ENCODE assay signal across 30 mouse cellular contexts in the genomic region with DNA sequence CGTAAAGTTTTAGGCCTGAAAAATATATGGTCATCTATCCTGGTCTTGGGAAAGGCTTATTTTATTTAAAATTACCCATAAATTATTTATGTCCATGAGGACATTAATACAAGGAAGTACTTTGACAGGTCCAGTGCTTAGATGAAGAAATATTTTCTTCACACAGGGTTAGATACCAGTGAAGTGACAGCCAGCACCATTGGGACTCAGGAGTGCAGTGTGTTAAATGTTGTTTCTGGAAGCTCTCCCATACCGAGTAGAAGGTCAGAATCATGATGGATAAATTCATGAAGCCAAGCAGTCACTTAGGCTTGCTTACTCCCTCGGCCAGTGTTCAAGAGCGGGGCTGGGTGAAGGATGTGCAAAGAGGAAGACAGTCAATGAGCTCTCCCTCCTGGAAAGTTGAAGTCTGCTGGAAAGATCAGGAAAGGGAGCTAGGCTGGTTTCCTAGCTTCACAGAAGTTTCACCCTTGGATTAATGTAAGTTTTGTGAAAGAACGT.
A peak's percentile ranks its signal among the peaks of the same experiment; 100 is the strongest.
DNase-seq lines count a peak whose midpoint lies in the region; ATAC-seq and TF ChIP-seq lines count a peak whose summit lies in the region.
"Had no signal": no experiment of that assay in that cellular context is flagged by ENCODE, and none has a peak within 500 bp of the region (broad histone marks: within the 10 kb centered on the region; RNA-seq: fewer than 3 reads in every experiment).

No protein-coding gene starts in this region.

- peak overlapping the region; percentile 1; the same call in 1 of the 2 replicates for H3K27ac ChIP-seq in kidney, embryonic 14.5 days (ENCODE audit: low read depth, low read length)
- no peak overlapping the region for H3K27ac ChIP-seq in limb, embryonic 14.5 days (replicated peaks; ENCODE audit: low read depth, low read length)
- no peak overlapping the region for H3K27ac ChIP-seq in stomach, embryonic 15.5 days
- H3K27ac ChIP-seq in forebrain, embryonic 13.5 days: no peak overlapping the region
- H3K27ac ChIP-seq: embryonic facial prominence, embryonic 12.5 days; forebrain, embryonic 15.5 days; hindbrain, embryonic 13.5 days; liver, embryonic 12.5 days; midbrain, embryonic 10.5 days; midbrain, embryonic 15.5 days; neural tube, embryonic 15.5 days had no signal

- WGBS in kidney, embryonic 14.5 days: 44% methylated on average over 5 of the region's 5 CpGs
- 48% methylated on average over 5 of the region's 5 CpGs for WGBS in limb, embryonic 14.5 days
- WGBS in stomach, embryonic 15.5 days: 59% methylated on average over 5 of the region's 5 CpGs
- 95% methylated on average over 5 of the region's 5 CpGs for WGBS in forebrain, embryonic 13.5 days

- peaks cover 7% of the 10 kb centered on the region; the same call in 1 of the 2 replicates for H3K4me1 ChIP-seq in kidney, embryonic 14.5 days (ENCODE audit: control insufficient read depth, insufficient read depth, low read length)
- H3K4me1 ChIP-seq in limb, embryonic 14.5 days (ENCODE audit: control insufficient read depth, insufficient read depth, low read length): 0 out of 2 replicates have a peak, but pooled peaks cover 9% of the 10 kb centered on the region
- no peaks in the 10 kb centered on the region for H3K4me1 ChIP-seq in stomach, embryonic 15.5 days
- no peaks in the 10 kb centered on the region for H3K4me1 ChIP-seq in forebrain, embryonic 13.5 days
- H3K4me1 ChIP-seq: embryonic facial prominence, embryonic 12.5 days; forebrain, embryonic 15.5 days; hindbrain, embryonic 13.5 days; liver, embryonic 12.5 days; midbrain, embryonic 15.5 days had no signal

- H3K36me3 ChIP-seq in kidney, embryonic 14.5 days (ENCODE audit: control insufficient read depth, insufficient read depth, low read length): no peaks in the 10 kb centered on the region
- H3K36me3 ChIP-seq in limb, embryonic 14.5 days (ENCODE audit: control insufficient read depth, insufficient read depth, low read length): no peaks in the 10 kb centered on the region
- H3K36me3 ChIP-seq in stomach, embryonic 15.5 days: no peaks in the 10 kb centered on the region
- no peaks in the 10 kb centered on the region for H3K36me3 ChIP-seq in forebrain, embryonic 13.5 days (ENCODE audit: poor library complexity, severe bottlenecking)
- H3K36me3 ChIP-seq: embryonic facial prominence, embryonic 12.5 days; forebrain, embryonic 15.5 days; hindbrain, embryonic 13.5 days; liver, embryonic 12.5 days; midbrain, embryonic 10.5 days; midbrain, embryonic 15.5 days; neural tube, embryonic 15.5 days had no signal

- no peaks in the 10 kb centered on the region for H3K9me3 ChIP-seq in kidney, embryonic 14.5 days (ENCODE audit: control insufficient read depth, low read length)
- no peaks in the 10 kb centered on the region for H3K9me3 ChIP-seq in limb, embryonic 14.5 days (ENCODE audit: control insufficient read depth, low read length)
- no peaks in the 10 kb centered on the region for H3K9me3 ChIP-seq in stomach, embryonic 15.5 days
- no peaks in the 10 kb centered on the region for H3K9me3 ChIP-seq in forebrain, embryonic 13.5 days (replicated peaks)
- H3K9me3 ChIP-seq: embryonic facial prominence, embryonic 12.5 days; forebrain, embryonic 15.5 days; hindbrain, embryonic 13.5 days; liver, embryonic 12.5 days; midbrain, embryonic 10.5 days; midbrain, embryonic 15.5 days; neural tube, embryonic 15.5 days had no signal

- ATAC-seq in kidney, embryonic 14.5 days (ENCODE audit: low FRiP score, low TSS enrichment): peak; percentile 91
- ATAC-seq in limb, embryonic 14.5 days (ENCODE audit: low FRiP score, low read depth): peak; percentile 34
- peak; percentile 31; the same call in 1 of the 2 replicates for ATAC-seq in stomach, embryonic 15.5 days (ENCODE audit: insufficient read depth, low FRiP score, low read depth)
- no peak for ATAC-seq in forebrain, embryonic 13.5 days
- ATAC-seq: CD4-positive, CD25-positive, alpha-beta regulatory T cell, adult 4 months; forebrain, embryonic 15.5 days; liver, embryonic 12.5 days; liver, postnatal 0 days; midbrain, embryonic 15.5 days had no signal

- H3K9ac ChIP-seq in kidney, embryonic 14.5 days (ENCODE audit: low read depth, low read length): no peak overlapping the region
- H3K9ac ChIP-seq in limb, embryonic 14.5 days (ENCODE audit: low read depth, low read length, severe bottlenecking): no peak overlapping the region
- H3K9ac ChIP-seq in stomach, embryonic 15.5 days: no peak overlapping the region
- H3K9ac ChIP-seq in forebrain, embryonic 13.5 days: no peak overlapping the region
- H3K9ac ChIP-seq: embryonic facial prominence, embryonic 12.5 days; forebrain, embryonic 15.5 days; hindbrain, embryonic 13.5 days; liver, embryonic 12.5 days; liver, postnatal 0 days; midbrain, embryonic 15.5 days; neural tube, embryonic 15.5 days had no signal

- DNase-seq in kidney, postnatal 36 days: no peak
- DNase-seq in kidney, postnatal 4 days: peak; percentile 17 to 34
- DNase-seq in kidney, adult 8-10 months: no peak
- DNase-seq in limb, embryonic 14.5 days (ENCODE audit: low spot score): peak; percentile 20
- DNase-seq: adrenal gland, postnatal 14 days; cerebellum, adult 11 months; cerebellum, adult 9-11 months; embryo, embryonic 11 days; gastrocnemius, postnatal 25 days; heart, adult 18-20 months; heart, postnatal 4 days; layer of hippocampus, adult 9-11 months; liver, postnatal 0 days; lung, postnatal 14 days; retina, postnatal 1 day; right cerebral cortex, postnatal 14 days; thymus, adult 2 months; thymus, postnatal 36 days had no signal

- no peak for TF ChIP-seq POLR2A in limb, embryonic 14.5 days (IDR thresholded peaks at IDR 0.05; ENCODE audit: borderline replicate concordance, extremely low read depth, insufficient read depth, insufficient read length)

- H3K4me3 ChIP-seq in kidney, embryonic 14.5 days (ENCODE audit: low read length): no peak overlapping the region
- H3K4me3 ChIP-seq in limb, embryonic 14.5 days (replicated peaks; ENCODE audit: low read length): no peak overlapping the region
- no peak overlapping the region for H3K4me3 ChIP-seq in stomach, embryonic 15.5 days (replicated peaks)
- no peak overlapping the region for H3K4me3 ChIP-seq in forebrain, embryonic 13.5 days
- H3K4me3 ChIP-seq: embryonic facial prominence, embryonic 12.5 days; forebrain, embryonic 15.5 days; hindbrain, embryonic 13.5 days; liver, embryonic 12.5 days; midbrain, embryonic 10.5 days; midbrain, embryonic 15.5 days; neural tube, embryonic 15.5 days had no signal

- H3K27me3 ChIP-seq in kidney, embryonic 14.5 days (ENCODE audit: control insufficient read depth, insufficient read depth, low read length): no peaks in the 10 kb centered on the region
- no peaks in the 10 kb centered on the region for H3K27me3 ChIP-seq in limb, embryonic 14.5 days (ENCODE audit: control insufficient read depth, insufficient read depth, low read length)
- no peaks in the 10 kb centered on the region for H3K27me3 ChIP-seq in stomach, embryonic 15.5 days (replicated peaks)
- no peaks in the 10 kb centered on the region for H3K27me3 ChIP-seq in forebrain, embryonic 13.5 days
- H3K27me3 ChIP-seq: embryonic facial prominence, embryonic 12.5 days; forebrain, embryonic 15.5 days; hindbrain, embryonic 13.5 days; liver, embryonic 12.5 days; midbrain, embryonic 15.5 days; neural tube, embryonic 15.5 days had no signal

- no peak overlapping the region for H3K4me2 ChIP-seq in kidney, embryonic 14.5 days (replicated peaks; ENCODE audit: low read depth, low read length)
- no peak overlapping the region for H3K4me2 ChIP-seq in limb, embryonic 14.5 days (replicated peaks; ENCODE audit: low read depth, low read length, severe bottlenecking)
- no peak overlapping the region for H3K4me2 ChIP-seq in stomach, embryonic 15.5 days
- no peak overlapping the region for H3K4me2 ChIP-seq in forebrain, embryonic 13.5 days
- H3K4me2 ChIP-seq: embryonic facial prominence, embryonic 12.5 days; forebrain, embryonic 15.5 days; heart, embryonic 11.5 days; hindbrain, embryonic 13.5 days; liver, embryonic 12.5 days; midbrain, embryonic 15.5 days; neural tube, embryonic 15.5 days had no signal

Comparison
In these comparisons a context has a peak if more than half of its experiments do, and no peak if none do; other contexts are left out.
1. DNase-seq: peak in kidney, postnatal 4 days (2 of 2) and limb, embryonic 14.5 days (single experiment); none in kidney, postnatal 36 days (0 of 2) and kidney, adult 8-10 months (0 of 2).